Mouse (Mus musculus) lung, adult 2 months (tissue): ENCODE results near the gene Rragc.

ENCODE experiments used
- CTCF ChIP-seq: fragments of 200-500 bp; IDR thresholded peaks from 2 replicates; pipeline ENCODE4 v1.5.1; 2011; ENCODE audit warnings: mild to moderate bottlenecking, low read length, control low read depth; ENCODE audit not compliant: insufficient read depth
- POLR2A ChIP-seq: fragments of 200-500 bp; IDR thresholded peaks from 2 replicates; pipeline ENCODE4 v1.6.1; 2011; ENCODE audit warnings: low read depth, mild to moderate bottlenecking, control low read depth, low read length, borderline replicate concordance; ENCODE audit errors: extremely low read depth

- no peak for TF ChIP-seq CTCF
- TF ChIP-seq POLR2A = no peak
These were observed 4.8 kb upstream of the Rragc start for GRCm38 (mm10) chr4:123912431-123912830.
